In genomic region chrY:90740013-90740561, GRCm38 (mm10) we compare ENCODE assay signal across 10 mouse cellular contexts. TPM values are rescaled to one million over a fixed set of nuclear protein-coding genes. Genes with fewer than 3 reads are reported as not detected.
DNase-seq lines count a peak whose midpoint lies in the region; ATAC-seq lines count a peak whose summit lies in the region.
"Had no signal": no experiment of that assay in that cellular context is flagged by ENCODE, and none has a peak within 500 bp of the region (broad histone marks: within the 10 kb centered on the region; RNA-seq: fewer than 3 reads in every experiment).

No protein-coding gene starts in this region.

- H3K27ac ChIP-seq in heart, embryonic 12.5 days (ENCODE audit: poor library complexity, severe bottlenecking), result no peak overlapping the region

- peak; percentile 44 to 51 for DNase-seq in layer of hippocampus, postnatal 10 days (ENCODE audit: low spot score in 2 of 2)
- no peak for DNase-seq in layer of hippocampus, adult 9-10 months (ENCODE audit: low spot score)
- DNase-seq in MN1 (ENCODE audit: low spot score) (peak; percentile 92), liver (peak; percentile 56)
- DNase-seq in cerebellum, postnatal 4 days (ENCODE audit: low spot score in 2 of 2), result peak; percentile 17 to 67
- DNase-seq in ovary, postnatal 36 days (ENCODE audit: low spot score), result peak; percentile 26
- peak; percentile 43 for DNase-seq in urinary bladder, postnatal 14 days (ENCODE audit: low spot score)

- no peaks in the 10 kb centered on the region for H3K4me1 ChIP-seq in heart, embryonic 12.5 days (replicated peaks)

- no peak overlapping the region for H3K4me3 ChIP-seq in heart, embryonic 12.5 days
- H3K4me3 ChIP-seq: erythroblast, embryonic 14.5 days; myocyte had no signal

- no peak overlapping the region for H3K9ac ChIP-seq in heart, embryonic 12.5 days

- H3K36me3 ChIP-seq in heart, embryonic 12.5 days, result peaks cover 47% of the 10 kb centered on the region

- peaks cover 53% of the 10 kb centered on the region for H3K9me3 ChIP-seq in heart, embryonic 12.5 days (replicated peaks)

- H3K27me3 ChIP-seq in heart, embryonic 12.5 days (replicated peaks), result no peaks in the 10 kb centered on the region

- WGBS in heart, embryonic 12.5 days, result 44% methylated on average over 14 of the region's 14 CpGs

- ATAC-seq in heart, embryonic 12.5 days (ENCODE audit: insufficient number of reproducible peaks, low FRiP score), result peak; percentile 23

- H3K4me2 ChIP-seq in heart, embryonic 12.5 days, result no peak overlapping the region

RNA-seq across cellular contexts. Expression of gene Gm21860, which starts 14.5 kb away (rescaled TPM):
- not detected for total RNA-seq in layer of hippocampus, postnatal 10 days (2021)
- not detected in 2 replicates for polyA plus RNA-seq in heart, embryonic 12.5 days (2016; fragmentation: Nextera tagmentation; extraction: Ambion mirVana)
- polyA plus RNA-seq: erythroblast, embryonic 14.5 days; myocyte had no signal

RNA-seq across cellular contexts. Expression of gene Gm47283, which starts 44.5 kb away (rescaled TPM):
- not detected for total RNA-seq in layer of hippocampus, postnatal 10 days (2021)
- not detected in 2 replicates for polyA plus RNA-seq in heart, embryonic 12.5 days (2016; fragmentation: Nextera tagmentation; extraction: Ambion mirVana)
- polyA plus RNA-seq: erythroblast, embryonic 14.5 days; myocyte had no signal
